Mouse (Mus musculus) limb, embryonic 12.5 days (tissue): ENCODE measurements around the gene 4930568D16Rik. TPM values are rescaled to one million over a fixed set of nuclear protein-coding genes. Genes with fewer than 3 reads are reported as not detected.

ENCODE experiments used
- ATAC-seq: fragments of 200-750 bp; cut with Nextera tagmentation; 2 replicates; pipeline ENCODE4 v1.8.0; 2017; ENCODE audit warnings: low read depth, moderate TSS enrichment; ENCODE audit not compliant: insufficient number of reproducible peaks, insufficient read depth, low FRiP score, low TSS enrichment
- H3K27ac ChIP-seq: fragments of 300-500 bp; sonication (generic); 2 replicates; pipeline ENCODE4 v1.5.1; 2016; ENCODE audit warnings: mild to moderate bottlenecking, moderate library complexity
- H3K27me3 ChIP-seq: fragments of 300-500 bp; sonication (generic); 2 replicates; pipeline ENCODE4 v1.6.1; 2016; ENCODE audit warnings: mild to moderate bottlenecking, moderate library complexity
- H3K36me3 ChIP-seq: fragments of 300-500 bp; sonication (generic); 2 replicates; pipeline ENCODE4 v1.6.1; 2016; ENCODE audit warnings: mild to moderate bottlenecking, moderate library complexity
- H3K4me1 ChIP-seq: fragments of 300-500 bp; sonication (generic); replicated peaks from 2 replicates; pipeline ENCODE4 v1.6.1; 2016
- H3K4me2 ChIP-seq: fragments of 300-500 bp; sonication (generic); 2 replicates; pipeline ENCODE4 v1.6.1; 2016; ENCODE audit warnings: mild to moderate bottlenecking, moderate library complexity
- H3K4me3 ChIP-seq: fragments of 300-500 bp; sonication (generic); replicated peaks from 2 replicates; pipeline ENCODE4 v1.5.1; 2016; ENCODE audit warnings: mild to moderate bottlenecking
- H3K9ac ChIP-seq: fragments of 300-500 bp; sonication (generic); replicated peaks from 2 replicates; pipeline ENCODE4 v1.6.1; 2016; ENCODE audit warnings: mild to moderate bottlenecking, moderate library complexity
- H3K9me3 ChIP-seq: fragments of 300-500 bp; sonication (generic); 2 replicates; pipeline ENCODE4 v1.6.1; 2016; ENCODE audit warnings: mild to moderate bottlenecking, moderate library complexity
- WGBS: fragments of 180-500 bp; shearing (Covaris S2); methylation state at CpG from one replicate; pipeline ENCODE4 v1.1.7; 2016; 5-methylcytosine and 5-hydroxymethylcytosine counted together
- polyA plus RNA-seq: library from polyadenylated mRNA; unstranded; fragments of >200 nt; fragmentation: Nextera tagmentation; extraction: Ambion mirVana; gene quantifications from 2 replicates; pipeline ENCODE4 v1.2.1, GENCODE M21; 2016

The 4930568D16Rik gene
- polyA plus RNA-seq, 1 experiment from 2014 or later = not detected

- Histone ChIP-seq H3K27ac (no peak overlapping the region), H3K9ac (no peak overlapping the region), H3K27me3 (no peaks in the 10 kb centered on the region; the same call in 1 of the 2 replicates), H3K4me1 (no peaks in the 10 kb centered on the region), H3K4me2 (no peak overlapping the region), H3K9me3 (no peaks in the 10 kb centered on the region), H3K4me3 (no peak overlapping the region), H3K36me3 (no peaks in the 10 kb centered on the region)
- WGBS = 80% methylated on average over 2 of the region's 2 CpGs
- no peak for ATAC-seq
Observed at GRCm38 (mm10) chr2:35345984-35346383, 21.5 kb downstream of the 4930568D16Rik start.

- no peak overlapping the region for H3K4me3 ChIP-seq
- H3K4me1 ChIP-seq = peaks cover under 1% of the 10 kb centered on the region
- H3K9ac ChIP-seq = no peak overlapping the region
- no peaks in the 10 kb centered on the region for H3K27me3 ChIP-seq
- H3K4me2 ChIP-seq = no peak overlapping the region
- 86% methylated on average over 3 of the region's 3 CpGs for WGBS
- H3K27ac ChIP-seq = no peak overlapping the region
- H3K36me3 ChIP-seq = no peaks in the 10 kb centered on the region
- no peaks in the 10 kb centered on the region for H3K9me3 ChIP-seq
- no peak for ATAC-seq
Observed at GRCm38 (mm10) chr2:35342605-35343004, 24.9 kb downstream of the 4930568D16Rik start.

GRCm38 (mm10) chr2:35338707-35339106 lies 28.8 kb downstream of the 4930568D16Rik start:
- Histone ChIP-seq H3K4me1 (peaks cover 17% of the 10 kb centered on the region), H3K36me3 (no peaks in the 10 kb centered on the region), H3K27me3 (peaks cover 11% of the 10 kb centered on the region), H3K9ac (no peak overlapping the region), H3K9me3 (no peaks in the 10 kb centered on the region), H3K4me3 (no peak overlapping the region), H3K4me2 (no peak overlapping the region), H3K27ac (no peak overlapping the region)
- WGBS = 75% methylated on average over 6 of the region's 6 CpGs
- ATAC-seq = no peak

- peaks cover 11% of the 10 kb centered on the region for H3K27me3 ChIP-seq
- no peak overlapping the region for H3K27ac ChIP-seq
- H3K36me3 ChIP-seq = no peaks in the 10 kb centered on the region
- no peak overlapping the region for H3K4me2 ChIP-seq
- no peak for ATAC-seq
- no peak overlapping the region for H3K4me3 ChIP-seq
- no peaks in the 10 kb centered on the region for H3K9me3 ChIP-seq
- H3K9ac ChIP-seq = no peak overlapping the region
- WGBS = 48% methylated on average over 1 of the region's 1 CpGs
- peaks cover 17% of the 10 kb centered on the region for H3K4me1 ChIP-seq
Observed at GRCm38 (mm10) chr2:35338036-35338435, 29.5 kb downstream of the 4930568D16Rik start.

GRCm38 (mm10) chr2:35337419-35337818 lies 30.1 kb downstream of the 4930568D16Rik start:
- no peak for ATAC-seq
- Histone ChIP-seq H3K9ac (no peak overlapping the region), H3K4me2 (peak overlapping the region; percentile 99), H3K4me1 (peaks cover 17% of the 10 kb centered on the region), H3K4me3 (peak overlapping the region; percentile 65), H3K27ac (peak overlapping the region; percentile 59), H3K27me3 (peaks cover 11% of the 10 kb centered on the region), H3K9me3 (no peaks in the 10 kb centered on the region), H3K36me3 (no peaks in the 10 kb centered on the region)
- WGBS = 47% methylated on average over 10 of the region's 10 CpGs

- Histone ChIP-seq H3K9ac (peak within 1 kb of the TSS; percentile 74), H3K27ac (peak within 1 kb of the TSS; percentile 69), H3K4me1 (peaks cover 17% of the 10 kb centered on the region), H3K36me3 (no peaks in the 10 kb centered on the region), H3K4me3 (peak within 1 kb of the TSS; percentile 65), H3K9me3 (no peaks in the 10 kb centered on the region), H3K4me2 (peak within 1 kb of the TSS; percentile 99), H3K27me3 (peaks cover 11% of the 10 kb centered on the region)
- 0% methylated on average over 45 of the region's 45 CpGs for WGBS
- ATAC-seq = peak; percentile 98
Observed at GRCm38 (mm10) chr2:35336388-35337280, 30.9 kb downstream of the 4930568D16Rik start, which contains the start of gene Stom. TSS of gene Stom (minus strand) at chr2:35336976.

GRCm38 (mm10) chr2:35335620-35336019 lies 31.9 kb downstream of the 4930568D16Rik start:
- Histone ChIP-seq H3K9ac (no peak overlapping the region), H3K9me3 (no peaks in the 10 kb centered on the region), H3K4me2 (peak overlapping the region; percentile 99), H3K27me3 (peaks cover 11% of the 10 kb centered on the region), H3K36me3 (no peaks in the 10 kb centered on the region), H3K27ac (no peak overlapping the region), H3K4me1 (peaks cover 17% of the 10 kb centered on the region), H3K4me3 (peak overlapping the region; percentile 65)
- no peak for ATAC-seq
- WGBS = 9% methylated on average over 7 of the region's 7 CpGs

- peaks cover 11% of the 10 kb centered on the region for H3K27me3 ChIP-seq
- no peaks in the 10 kb centered on the region for H3K9me3 ChIP-seq
- no peak overlapping the region for H3K9ac ChIP-seq
- H3K27ac ChIP-seq = no peak overlapping the region
- H3K4me1 ChIP-seq = peaks cover 17% of the 10 kb centered on the region
- no peak overlapping the region for H3K4me3 ChIP-seq
- no peaks in the 10 kb centered on the region for H3K36me3 ChIP-seq
- no peak for ATAC-seq
- H3K4me2 ChIP-seq = no peak overlapping the region
Observed at GRCm38 (mm10) chr2:35333670-35334069, 33.9 kb downstream of the 4930568D16Rik start.

GRCm38 (mm10) chr2:35331205-35331604 lies 36.3 kb downstream of the 4930568D16Rik start:
- 42% methylated on average over 2 of the region's 2 CpGs for WGBS
- no peak overlapping the region for H3K4me2 ChIP-seq
- no peak overlapping the region for H3K4me3 ChIP-seq
- no peak for ATAC-seq
- H3K4me1 ChIP-seq = peaks cover 8% of the 10 kb centered on the region
- no peak overlapping the region for H3K27ac ChIP-seq
- H3K36me3 ChIP-seq = no peaks in the 10 kb centered on the region
- H3K27me3 ChIP-seq = peaks cover 14% of the 10 kb centered on the region
- H3K9me3 ChIP-seq = no peaks in the 10 kb centered on the region
- no peak overlapping the region for H3K9ac ChIP-seq

GRCm38 (mm10) chr2:35329061-35329460 lies 38.5 kb downstream of the 4930568D16Rik start:
- WGBS = 72% methylated on average over 2 of the region's 2 CpGs
- ATAC-seq = no peak
- H3K4me3 ChIP-seq = no peak overlapping the region

GRCm38 (mm10) chr2:35328064-35328792 lies 39.3 kb downstream of the 4930568D16Rik start:
- Histone ChIP-seq H3K36me3 (no peaks in the 10 kb centered on the region), H3K9ac (no peak overlapping the region), H3K4me1 (no peaks in the 10 kb centered on the region), H3K4me2 (no peak overlapping the region), H3K4me3 (no peak overlapping the region), H3K9me3 (no peaks in the 10 kb centered on the region), H3K27ac (no peak overlapping the region), H3K27me3 (peaks cover 3% of the 10 kb centered on the region; the same call in 1 of the 2 replicates)
- no peak for ATAC-seq
- WGBS = 47% methylated on average over 11 of the region's 11 CpGs

More at GRCm38 (mm10) chr2:35329061-35329460, 38.5 kb downstream of the 4930568D16Rik start:
- Histone ChIP-seq H3K27me3 (peaks cover 3% of the 10 kb centered on the region; the same call in 1 of the 2 replicates), H3K4me1 (no peaks in the 10 kb centered on the region), H3K27ac (no peak overlapping the region), H3K36me3 (no peaks in the 10 kb centered on the region), H3K9ac (no peak overlapping the region), H3K4me2 (no peak overlapping the region), H3K9me3 (no peaks in the 10 kb centered on the region)
